Mouse (Mus musculus) forebrain, embryonic 16.5 days (tissue): ENCODE measurements at regions not wholly inside any gene's neighbourhood (a gene's known extent, or its start where the extent isn't known, plus 50 kb on each side); places are given as distances from the start of the nearest gene placed in this dataset.
"Not testable (repeated sequence)": the region's sequence is repeated elsewhere in the genome, so short reads cannot be mapped to it uniquely, and the experiment has no call there.

ENCODE experiments used
- ATAC-seq: fragments of 200-750 bp; cut with Nextera tagmentation; 2 replicates; pipeline ENCODE4 v1.8.0; 2017; ENCODE audit warnings: mild to moderate bottlenecking, moderate library complexity
- H3K27ac ChIP-seq: fragments of 300-500 bp; sonication (generic); 2 replicates; pipeline ENCODE4 v1.5.1; 2014; ENCODE audit warnings: low read length, control low read depth
- H3K27me3 ChIP-seq: fragments of 300-500 bp; sonication (generic); replicated peaks from 2 replicates; pipeline ENCODE4 v1.6.1; 2014; ENCODE audit warnings: low read length; ENCODE audit not compliant: control insufficient read depth, insufficient read depth
- H3K36me3 ChIP-seq: fragments of 300-500 bp; sonication (generic); 2 replicates; pipeline ENCODE4 v1.6.1; 2014; ENCODE audit not compliant: control insufficient read depth, insufficient read depth
- H3K4me1 ChIP-seq: fragments of 300-500 bp; sonication (generic); replicated peaks from 2 replicates; pipeline ENCODE4 v1.6.1; 2014; ENCODE audit warnings: low read length; ENCODE audit not compliant: control insufficient read depth, insufficient read depth
- H3K4me2 ChIP-seq: fragments of 300-500 bp; sonication (generic); 2 replicates; pipeline ENCODE4 v1.6.1; 2014; ENCODE audit warnings: mild to moderate bottlenecking, low read length, control low read depth
- H3K4me3 ChIP-seq: fragments of 300-500 bp; sonication (generic); replicated peaks from 2 replicates; pipeline ENCODE4 v1.5.1; 2014; ENCODE audit warnings: mild to moderate bottlenecking, low read length, control low read depth
- H3K9ac ChIP-seq: fragments of 300-500 bp; sonication (generic); replicated peaks from 2 replicates; pipeline ENCODE4 v1.6.1; 2014; ENCODE audit warnings: low read depth, low read length, control low read depth
- H3K9me3 ChIP-seq: fragments of 300-500 bp; sonication (generic); 2 replicates; pipeline ENCODE4 v1.6.1; 2016; ENCODE audit warnings: low read length; ENCODE audit not compliant: control insufficient read depth
- WGBS: fragments of 180-500 bp; shearing (Covaris S2); extraction: QIAGEN DNeasy Blood & Tissue Kit; methylation state at CpG from one replicate; pipeline ENCODE4 v1.1.7; 2014; 5-methylcytosine and 5-hydroxymethylcytosine counted together

DNA sequence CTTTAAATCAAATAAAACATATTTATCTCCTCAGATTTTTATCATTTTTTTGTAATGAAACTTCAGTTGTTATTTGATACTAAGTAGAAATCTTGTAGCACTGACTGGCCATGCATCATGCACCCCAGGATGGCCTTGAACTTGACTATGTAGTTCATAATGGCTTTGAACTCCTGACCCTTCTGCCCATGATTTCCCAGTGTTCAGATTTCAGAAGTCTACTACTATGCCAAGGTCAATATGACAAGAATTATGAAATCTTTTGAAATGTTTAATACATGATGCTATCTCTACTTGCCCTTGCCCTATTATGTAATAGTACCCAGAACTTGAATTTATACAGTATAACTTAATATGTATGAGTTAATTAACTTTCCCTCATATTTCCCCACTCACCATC lies 200.2 kb downstream of the Kctd12 start:
- no peak for ATAC-seq
- no peak overlapping the region for H3K4me3 ChIP-seq
- H3K4me2 ChIP-seq: no peak overlapping the region
- no peaks in the 10 kb centered on the region for H3K4me1 ChIP-seq
- no peaks in the 10 kb centered on the region for H3K36me3 ChIP-seq
- no peaks in the 10 kb centered on the region for H3K9me3 ChIP-seq
- no peak overlapping the region for H3K27ac ChIP-seq
- H3K27me3 ChIP-seq: no peaks in the 10 kb centered on the region
- no peak overlapping the region for H3K9ac ChIP-seq

- no peaks in the 10 kb centered on the region for H3K4me1 ChIP-seq
- H3K27me3 ChIP-seq: no peaks in the 10 kb centered on the region
- H3K36me3 ChIP-seq: no peaks in the 10 kb centered on the region
- H3K9me3 ChIP-seq: no peaks in the 10 kb centered on the region
- no peak overlapping the region for H3K27ac ChIP-seq
- H3K9ac ChIP-seq: no peak overlapping the region
- ATAC-seq: no peak
- no peak overlapping the region for H3K4me3 ChIP-seq
- 79% methylated on average over 3 of the region's 3 CpGs for WGBS
- H3K4me2 ChIP-seq: no peak overlapping the region
Observed at GRCm38 (mm10) chr14:102769716-102770115, 212.7 kb downstream of the Kctd12 start.

DNA sequence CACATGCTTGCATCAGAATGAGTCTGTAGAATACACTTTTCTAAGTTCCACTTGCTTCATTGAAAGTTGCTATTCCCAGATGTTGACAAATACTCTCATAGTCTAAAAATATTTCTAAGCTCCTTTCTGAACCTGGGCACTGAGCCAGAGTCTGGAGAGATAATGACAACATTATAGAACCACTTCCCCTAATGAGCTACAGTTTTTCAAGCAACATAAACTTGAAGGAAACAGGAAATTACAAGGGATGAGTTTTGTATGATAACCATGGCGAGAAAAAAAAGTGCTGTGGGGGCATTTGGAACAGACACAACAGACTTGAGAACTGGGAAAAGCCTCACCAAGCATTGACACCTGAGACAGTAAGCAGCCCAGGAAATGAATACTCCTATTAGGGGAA lies 233.8 kb downstream of the Kctd12 start:
- Histone ChIP-seq H3K27ac (no peak overlapping the region), H3K4me3 (no peak overlapping the region), H3K36me3 (no peaks in the 10 kb centered on the region), H3K27me3 (no peaks in the 10 kb centered on the region), H3K9me3 (no peaks in the 10 kb centered on the region), H3K4me2 (no peak overlapping the region), H3K9ac (no peak overlapping the region), H3K4me1 (no peaks in the 10 kb centered on the region)
- ATAC-seq: no peak
- 55% methylated on average over 1 of the region's 1 CpGs for WGBS

DNA sequence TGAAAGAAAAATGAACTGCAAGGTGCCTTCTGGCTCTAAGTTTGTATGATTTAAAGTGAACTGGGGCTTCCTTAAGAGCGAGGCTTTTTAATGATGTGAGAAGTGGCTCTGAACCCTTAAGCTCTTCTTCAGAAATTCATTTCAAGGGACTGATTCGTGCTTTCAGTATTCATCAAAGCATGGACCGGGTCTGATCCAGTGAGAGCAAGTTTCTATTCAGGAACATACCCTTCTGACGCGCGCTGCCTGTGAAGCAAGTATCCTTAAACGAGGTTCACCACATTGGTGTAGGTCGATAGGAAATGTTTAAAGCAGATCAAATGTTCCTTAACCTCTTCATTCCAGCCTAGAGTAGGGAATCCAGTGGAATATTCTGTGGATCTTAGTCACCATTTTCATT lies 240.1 kb downstream of the Kctd12 start:
- H3K4me2 ChIP-seq: no peak overlapping the region
- no peaks in the 10 kb centered on the region for H3K9me3 ChIP-seq
- H3K4me3 ChIP-seq: no peak overlapping the region
- H3K9ac ChIP-seq: no peak overlapping the region
- H3K27ac ChIP-seq: no peak overlapping the region
- 77% methylated on average over 8 of the region's 8 CpGs for WGBS
- no peaks in the 10 kb centered on the region for H3K27me3 ChIP-seq
- no peaks in the 10 kb centered on the region for H3K36me3 ChIP-seq
- ATAC-seq: no peak
- H3K4me1 ChIP-seq: no peaks in the 10 kb centered on the region

GRCm38 (mm10) chr14:102736656-102737055 lies 245.8 kb downstream of the Kctd12 start:
- no peak for ATAC-seq
- 71% methylated on average over 2 of the region's 2 CpGs for WGBS
- Histone ChIP-seq H3K27ac (no peak overlapping the region), H3K36me3 (no peaks in the 10 kb centered on the region), H3K9ac (no peak overlapping the region), H3K4me3 (no peak overlapping the region), H3K4me2 (no peak overlapping the region), H3K4me1 (no peaks in the 10 kb centered on the region), H3K27me3 (no peaks in the 10 kb centered on the region), H3K9me3 (peaks cover 3% of the 10 kb centered on the region; the same call in 1 of the 2 replicates)

- not testable (repeated sequence) for H3K36me3 ChIP-seq, ATAC-seq, H3K4me2 ChIP-seq, H3K4me3 ChIP-seq, H3K9me3 ChIP-seq, H3K27ac ChIP-seq, H3K9ac ChIP-seq, H3K27me3 ChIP-seq, H3K4me1 ChIP-seq
- 97% methylated on average over 4 of the region's 4 CpGs for WGBS
Observed at GRCm38 (mm10) chr14:102733718-102734117, 248.7 kb downstream of the Kctd12 start.

GRCm38 (mm10) chr14:102731746-102732145 lies 250.7 kb downstream of the Kctd12 start:
- WGBS: 57% methylated on average over 5 of the region's 5 CpGs
- Histone ChIP-seq H3K4me1 (no peaks in the 10 kb centered on the region), H3K4me2 (no peak overlapping the region), H3K27ac (no peak overlapping the region), H3K4me3 (no peak overlapping the region), H3K9me3 (peaks cover 3% of the 10 kb centered on the region; the same call in 1 of the 2 replicates), H3K36me3 (no peaks in the 10 kb centered on the region), H3K9ac (no peak overlapping the region), H3K27me3 (no peaks in the 10 kb centered on the region)
- ATAC-seq: no peak

DNA sequence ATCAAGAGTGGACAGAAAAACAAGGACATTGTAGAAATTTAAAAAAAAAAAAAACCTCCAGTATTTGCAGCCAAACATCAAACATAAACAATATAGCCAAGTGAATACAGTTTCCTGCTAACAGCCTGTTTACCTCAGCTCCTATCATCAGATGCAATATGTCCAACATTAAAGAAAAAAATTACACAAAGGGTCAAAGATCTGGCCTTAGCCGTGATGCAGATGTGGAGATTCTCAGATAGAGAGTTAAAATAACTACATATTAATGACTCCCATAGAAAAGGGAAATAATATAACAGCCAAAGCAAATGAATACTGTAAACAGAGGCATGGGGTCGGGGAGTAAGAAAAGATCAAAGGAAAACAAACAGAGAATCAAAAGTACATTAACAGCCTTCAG lies 259.8 kb downstream of the Kctd12 start:
- H3K4me3 ChIP-seq: no peak overlapping the region
- ATAC-seq: no peak
- H3K27ac ChIP-seq: no peak overlapping the region
- H3K4me2 ChIP-seq: no peak overlapping the region
- no peaks in the 10 kb centered on the region for H3K4me1 ChIP-seq
- no peak overlapping the region for H3K9ac ChIP-seq
- H3K36me3 ChIP-seq: no peaks in the 10 kb centered on the region
- H3K27me3 ChIP-seq: no peaks in the 10 kb centered on the region
- H3K9me3 ChIP-seq: no peaks in the 10 kb centered on the region
- 46% methylated on average over 2 of the region's 2 CpGs for WGBS

DNA sequence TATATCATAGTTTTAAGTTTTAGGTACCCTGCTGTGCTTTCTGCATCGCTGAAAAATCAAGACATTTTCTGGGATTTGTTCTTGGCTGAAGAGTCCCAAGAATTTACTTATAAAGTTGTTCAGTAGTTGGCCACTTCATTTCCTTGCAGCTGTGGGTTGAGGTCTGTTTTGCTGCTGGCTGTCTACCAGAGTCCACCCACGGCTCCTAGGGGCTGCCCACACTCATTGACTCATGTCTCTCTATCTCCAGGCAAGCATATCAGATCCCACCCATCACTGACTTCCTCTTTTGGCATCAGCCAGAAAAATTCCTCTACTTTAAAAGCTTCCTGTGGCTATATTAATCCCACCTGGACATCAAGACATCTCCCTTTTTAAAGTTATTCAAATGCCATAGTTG lies 263.9 kb downstream of the Kctd12 start:
- Histone ChIP-seq H3K36me3 (no peaks in the 10 kb centered on the region), H3K9ac (no peak overlapping the region), H3K4me3 (no peak overlapping the region), H3K27ac (no peak overlapping the region), H3K4me2 (no peak overlapping the region), H3K9me3 (no peaks in the 10 kb centered on the region), H3K27me3 (no peaks in the 10 kb centered on the region), H3K4me1 (no peaks in the 10 kb centered on the region)
- 87% methylated on average over 2 of the region's 2 CpGs for WGBS
- no peak for ATAC-seq

GRCm38 (mm10) chr14:102712600-102712999 lies 269.8 kb downstream of the Kctd12 start:
- Histone ChIP-seq H3K27me3 (no peaks in the 10 kb centered on the region), H3K9ac (no peak overlapping the region), H3K4me3 (no peak overlapping the region), H3K4me2 (no peak overlapping the region), H3K4me1 (no peaks in the 10 kb centered on the region), H3K9me3 (no peaks in the 10 kb centered on the region), H3K36me3 (no peaks in the 10 kb centered on the region), H3K27ac (no peak overlapping the region)
- 73% methylated on average over 1 of the region's 1 CpGs for WGBS
- ATAC-seq: no peak
